Mouse (Mus musculus): ENCODE results near the gene Oas1a.
"Not testable (repeated sequence)": the region's sequence is repeated elsewhere in the genome, so short reads cannot be mapped to it uniquely, and the experiment has no call there.

The Oas1a gene

GRCm38 (mm10) chr5:120892243-120892660, 15.1 kb downstream of the Oas1a start:
- no peak for DNase-seq

GRCm38 (mm10) chr5:120891566-120892242, 15.6 kb downstream of the Oas1a start:
- not testable (repeated sequence) for DNase-seq

GRCm38 (mm10) chr5:120890991-120891390, 16.3 kb downstream of the Oas1a start:
- DNase-seq: no peak

- DNase-seq: no peak
Observed at GRCm38 (mm10) chr5:120890026-120890425, 17.3 kb downstream of the Oas1a start.

GRCm38 (mm10) chr5:120888294-120888815, 19.0 kb downstream of the Oas1a start:
- DNase-seq: not testable (repeated sequence)

GRCm38 (mm10) chr5:120887831-120888230, 19.5 kb downstream of the Oas1a start:
- no peak for DNase-seq

GRCm38 (mm10) chr5:120887413-120887812, 19.9 kb downstream of the Oas1a start, which contains the start of gene Oas1g:
Gene Oas1g (minus strand): TSS chr5:120887613.
- not testable (repeated sequence) for DNase-seq

GRCm38 (mm10) chr5:120881681-120882080, 25.6 kb downstream of the Oas1a start:
- not testable (repeated sequence) for DNase-seq

- DNase-seq: not testable (repeated sequence)
Observed at GRCm38 (mm10) chr5:120878803-120879202, 28.5 kb downstream of the Oas1a start.

- DNase-seq: not testable (repeated sequence)
Observed at GRCm38 (mm10) chr5:120877407-120877806, 29.9 kb downstream of the Oas1a start.

GRCm38 (mm10) chr5:120876839-120877238, 30.5 kb downstream of the Oas1a start:
- DNase-seq: not testable (repeated sequence)

- no peak for DNase-seq
Observed at GRCm38 (mm10) chr5:120871469-120871868, 35.9 kb downstream of the Oas1a start.

GRCm38 (mm10) chr5:120870782-120871181, 36.5 kb downstream of the Oas1a start:
- DNase-seq: no peak

GRCm38 (mm10) chr5:120870081-120870480, 37.2 kb downstream of the Oas1a start:
- DNase-seq: no peak

GRCm38 (mm10) chr5:120869436-120870015, 37.8 kb downstream of the Oas1a start:
- DNase-seq: no peak

GRCm38 (mm10) chr5:120865336-120865860, 41.9 kb downstream of the Oas1a start:
- no peak for DNase-seq

- DNase-seq: no peak
Observed at GRCm38 (mm10) chr5:120861121-120861520, 46.2 kb downstream of the Oas1a start, which contains the start of gene Oas1h. Gene Oas1h (plus strand): TSS chr5:120861421.

GRCm38 (mm10) chr5:120859241-120859640, 48.1 kb downstream of the Oas1a start:
- no peak for DNase-seq

- no peak for DNase-seq
Observed at GRCm38 (mm10) chr5:120849601-120850136, 57.7 kb downstream of the Oas1a start.

GRCm38 (mm10) chr5:120847067-120847466, 60.3 kb downstream of the Oas1a start, which contains the start of gene Oas1f:
Gene Oas1f (plus strand): TSS chr5:120847367.
- no peak for DNase-seq
